Mouse (Mus musculus) limb, embryonic 11.5 days (tissue): ENCODE data around the gene Hibadh. TPM values are rescaled to one million over a fixed set of nuclear protein-coding genes. Genes with fewer than 3 reads are reported as not detected.

Experiments
- ATAC-seq: fragments of 200-750 bp; cut with Nextera tagmentation; 2 replicates; pipeline ENCODE4 v1.8.0; 2017; ENCODE audit warnings: low read depth; ENCODE audit not compliant: insufficient number of reproducible peaks, low FRiP score, low TSS enrichment
- DNase-seq: peaks from one replicate; pipeline ENCODE4 v3.0.0-alpha.2; 2015; ENCODE audit warnings: low spot score
- H3K27ac ChIP-seq: fragments of 300-500 bp; sonication (generic); replicated peaks from 2 replicates; pipeline ENCODE4 v1.5.1; 2014; ENCODE audit warnings: low read depth, mild to moderate bottlenecking, low read length
- H3K27me3 ChIP-seq: fragments of 300-500 bp; sonication (generic); 2 replicates; pipeline ENCODE4 v1.6.1; 2014; ENCODE audit warnings: mild to moderate bottlenecking, low read length, mixed read lengths; ENCODE audit not compliant: control insufficient read depth, insufficient read depth
- H3K36me3 ChIP-seq: fragments of 300-500 bp; sonication (generic); 2 replicates; pipeline ENCODE4 v1.6.1; 2014; ENCODE audit warnings: mild to moderate bottlenecking, low read length, moderate library complexity, mixed read lengths; ENCODE audit not compliant: control insufficient read depth, insufficient read depth
- H3K4me1 ChIP-seq: fragments of 300-500 bp; sonication (generic); 2 replicates; pipeline ENCODE4 v1.6.1; 2014; ENCODE audit warnings: low read length, mixed read lengths; ENCODE audit not compliant: control insufficient read depth, insufficient read depth
- H3K4me2 ChIP-seq: fragments of 300-500 bp; sonication (generic); 2 replicates; pipeline ENCODE4 v1.6.1; 2014; ENCODE audit warnings: low read depth, mild to moderate bottlenecking, moderate library complexity; ENCODE audit not compliant: severe bottlenecking
- H3K4me3 ChIP-seq: fragments of 300-500 bp; sonication (generic); 2 replicates; pipeline ENCODE4 v1.5.1; 2014; ENCODE audit warnings: low read depth, low read length
- H3K9ac ChIP-seq: fragments of 300-500 bp; sonication (generic); 2 replicates; pipeline ENCODE4 v1.6.1; 2014; ENCODE audit warnings: mild to moderate bottlenecking, low read length
- H3K9me3 ChIP-seq: fragments of 300-500 bp; sonication (generic); 2 replicates; pipeline ENCODE4 v1.6.1; 2016; ENCODE audit warnings: low read length; ENCODE audit not compliant: control insufficient read depth
- WGBS: fragments of 180-500 bp; shearing (Covaris S2); extraction: QIAGEN DNeasy Blood & Tissue Kit; methylation state at CpG from one replicate; pipeline ENCODE4 v1.1.7; 2014; 5-methylcytosine and 5-hydroxymethylcytosine counted together
- polyA plus RNA-seq: library from polyadenylated mRNA; unstranded; fragments of >200 nt; fragmentation: Nextera tagmentation; extraction: Ambion mirVana; gene quantifications from 2 replicates; pipeline ENCODE4 v1.2.1, GENCODE M21; 2014

Gene Hibadh
- polyA plus RNA-seq, 1 experiment from 2014 or later, result 55.3 TPM

DNA sequence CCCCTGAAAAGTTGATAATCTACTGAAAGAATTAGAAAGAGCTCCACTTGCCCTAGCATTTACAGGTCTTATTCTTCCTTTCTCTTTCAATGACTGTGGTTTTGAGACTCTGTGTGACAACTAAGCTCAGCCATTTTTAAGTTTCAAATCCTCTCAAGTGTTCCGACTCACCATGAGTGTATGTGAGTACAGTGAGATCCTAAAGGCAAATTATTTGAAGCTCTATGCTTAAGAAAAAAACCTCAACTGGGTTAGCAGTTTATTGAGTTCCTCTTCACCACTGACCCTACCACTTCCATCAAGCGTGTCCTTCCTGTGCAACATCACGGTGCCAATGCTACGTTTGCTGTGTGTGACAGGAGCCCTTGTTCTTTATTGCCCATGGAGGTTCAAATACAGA lies 9.6 kb downstream of the Hibadh start:
- Histone ChIP-seq H3K4me2 (no peak overlapping the region), H3K4me3 (no peak overlapping the region), H3K9me3 (no peaks in the 10 kb centered on the region), H3K4me1 (no peaks in the 10 kb centered on the region), H3K27me3 (no peaks in the 10 kb centered on the region), H3K36me3 (0 out of 2 replicates have a peak, but pooled peaks cover 2% of the 10 kb centered on the region), H3K27ac (no peak overlapping the region), H3K9ac (no peak overlapping the region)
- DNase-seq (no peak), ATAC-seq (no peak)
- WGBS, result 89% methylated on average over 4 of the region's 4 CpGs

DNA sequence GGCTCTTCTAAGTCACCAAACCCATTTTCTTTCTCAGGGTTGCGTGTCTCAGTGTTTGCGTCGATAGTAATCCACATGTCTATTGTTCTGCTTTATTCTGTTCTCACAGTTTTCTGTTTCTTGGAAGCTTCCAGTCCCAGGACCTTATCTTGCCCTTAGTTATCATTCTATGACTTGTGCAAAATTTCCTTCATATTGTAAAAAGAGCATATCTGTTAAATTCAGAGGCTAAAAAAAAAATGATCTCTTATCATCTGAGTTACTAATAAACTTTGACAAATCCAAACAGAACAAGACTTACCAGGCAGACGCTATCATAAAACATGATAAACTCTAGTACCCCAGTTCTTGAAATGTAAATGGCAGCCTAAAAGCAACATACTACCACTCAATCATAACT lies 11.0 kb downstream of the Hibadh start:
- no peak overlapping the region for H3K27ac ChIP-seq
- H3K27me3 ChIP-seq, result no peaks in the 10 kb centered on the region
- no peaks in the 10 kb centered on the region for H3K9me3 ChIP-seq
- no peak for DNase-seq
- WGBS, result 94% methylated on average over 4 of the region's 4 CpGs
- H3K9ac ChIP-seq, result no peak overlapping the region
- ATAC-seq, result no peak
- no peak overlapping the region for H3K4me3 ChIP-seq
- no peak overlapping the region for H3K4me2 ChIP-seq
- H3K4me1 ChIP-seq, result no peaks in the 10 kb centered on the region
- H3K36me3 ChIP-seq, result 0 out of 2 replicates have a peak, but pooled peaks cover 2% of the 10 kb centered on the region

- WGBS, result 91% methylated on average over 4 of the region's 4 CpGs
- DNase-seq, result no peak
These were observed 13.5 kb downstream of the Hibadh start for GRCm38 (mm10) chr6:52626735-52627134.

DNA sequence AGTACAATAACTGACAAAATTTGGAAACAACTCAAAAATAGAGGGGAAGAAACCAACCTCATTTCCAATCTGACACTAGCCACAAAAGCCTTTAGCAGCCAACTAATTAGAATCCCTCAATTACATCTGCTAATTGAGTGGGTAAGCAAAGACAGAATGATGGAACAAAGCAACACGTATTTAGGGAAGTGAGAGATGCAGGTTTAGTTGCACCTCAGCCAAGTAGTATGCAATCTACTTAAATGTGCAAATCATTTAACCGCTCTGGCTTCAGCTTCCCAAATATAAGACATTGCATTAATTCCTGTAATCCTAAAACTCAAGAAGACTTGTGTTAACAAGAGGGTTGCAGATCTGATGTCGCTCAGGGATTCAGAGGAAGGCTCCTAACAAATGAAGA lies 16.4 kb downstream of the Hibadh start:
- DNase-seq, result no peak
- Histone ChIP-seq H3K27me3 (no peaks in the 10 kb centered on the region), H3K9ac (no peak overlapping the region), H3K36me3 (peaks cover 4% of the 10 kb centered on the region; the same call in 1 of the 2 replicates), H3K4me1 (no peaks in the 10 kb centered on the region), H3K27ac (no peak overlapping the region), H3K4me2 (no peak overlapping the region), H3K9me3 (no peaks in the 10 kb centered on the region), H3K4me3 (no peak overlapping the region)
- no peak for ATAC-seq
- WGBS, result 90% methylated on average over 3 of the region's 3 CpGs

More at GRCm38 (mm10) chr6:52626735-52627134, 13.5 kb downstream of the Hibadh start:
- no peak for ATAC-seq
- H3K9ac ChIP-seq, result no peak overlapping the region
- H3K36me3 ChIP-seq, result 0 out of 2 replicates have a peak, but pooled peaks cover 2% of the 10 kb centered on the region
- H3K27ac ChIP-seq, result no peak overlapping the region
- H3K4me1 ChIP-seq, result no peaks in the 10 kb centered on the region
- no peak overlapping the region for H3K4me3 ChIP-seq
- no peak overlapping the region for H3K4me2 ChIP-seq
- H3K27me3 ChIP-seq, result no peaks in the 10 kb centered on the region
- H3K9me3 ChIP-seq, result no peaks in the 10 kb centered on the region

DNA sequence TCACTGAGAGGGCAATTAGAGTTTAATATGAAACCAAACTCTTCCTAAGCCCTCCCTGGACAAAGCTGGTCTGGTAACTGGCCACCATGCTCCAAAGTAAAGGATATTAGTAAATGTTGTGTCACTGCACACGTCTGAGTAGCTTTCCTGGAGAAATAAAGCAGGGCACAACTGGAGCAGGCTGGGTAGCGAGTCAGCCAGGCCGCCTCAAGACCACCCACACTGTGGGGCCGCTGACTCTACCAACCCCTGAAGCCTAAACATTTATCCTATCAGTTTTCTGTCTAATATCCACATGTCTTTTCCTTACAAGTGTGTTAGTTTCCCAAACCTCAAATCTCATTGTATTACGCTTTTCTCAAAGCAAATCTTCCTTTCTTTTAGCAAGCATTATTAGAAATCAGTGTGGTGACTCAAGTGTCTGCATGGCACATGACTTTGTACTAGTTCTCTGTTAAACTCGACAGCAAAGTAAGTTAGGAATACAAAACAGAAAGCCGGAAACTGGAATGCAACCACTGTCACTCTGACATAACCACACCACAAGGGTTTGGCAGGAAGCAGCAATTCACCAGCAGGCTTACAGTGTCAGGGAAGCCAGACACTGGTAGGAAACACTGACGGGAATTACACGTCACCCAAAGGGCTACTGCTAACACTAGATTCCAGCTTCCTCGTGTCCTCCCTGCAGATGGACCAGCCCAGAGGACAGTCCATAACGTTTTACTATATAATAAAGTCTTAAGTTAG lies 18.3 kb downstream of the Hibadh start:
- Histone ChIP-seq H3K4me2 (no peak overlapping the region), H3K27ac (no peak overlapping the region), H3K9ac (no peak overlapping the region), H3K4me1 (no peaks in the 10 kb centered on the region), H3K36me3 (peaks cover 4% of the 10 kb centered on the region; the same call in 1 of the 2 replicates), H3K9me3 (no peaks in the 10 kb centered on the region), H3K4me3 (no peak overlapping the region), H3K27me3 (no peaks in the 10 kb centered on the region)
- 67% methylated on average over 11 of the region's 11 CpGs for WGBS
- ATAC-seq, result no peak
- no peak for DNase-seq

- Histone ChIP-seq H3K27me3 (no peaks in the 10 kb centered on the region), H3K36me3 (peaks cover 4% of the 10 kb centered on the region; the same call in 1 of the 2 replicates), H3K4me1 (no peaks in the 10 kb centered on the region), H3K9ac (no peak overlapping the region), H3K4me3 (no peak overlapping the region), H3K4me2 (no peak overlapping the region), H3K9me3 (no peaks in the 10 kb centered on the region), H3K27ac (no peak overlapping the region)
- DNase-seq (no peak), ATAC-seq (no peak)
- WGBS, result 89% methylated on average over 2 of the region's 2 CpGs
These were observed 20.1 kb downstream of the Hibadh start for GRCm38 (mm10) chr6:52620090-52620489.

DNA sequence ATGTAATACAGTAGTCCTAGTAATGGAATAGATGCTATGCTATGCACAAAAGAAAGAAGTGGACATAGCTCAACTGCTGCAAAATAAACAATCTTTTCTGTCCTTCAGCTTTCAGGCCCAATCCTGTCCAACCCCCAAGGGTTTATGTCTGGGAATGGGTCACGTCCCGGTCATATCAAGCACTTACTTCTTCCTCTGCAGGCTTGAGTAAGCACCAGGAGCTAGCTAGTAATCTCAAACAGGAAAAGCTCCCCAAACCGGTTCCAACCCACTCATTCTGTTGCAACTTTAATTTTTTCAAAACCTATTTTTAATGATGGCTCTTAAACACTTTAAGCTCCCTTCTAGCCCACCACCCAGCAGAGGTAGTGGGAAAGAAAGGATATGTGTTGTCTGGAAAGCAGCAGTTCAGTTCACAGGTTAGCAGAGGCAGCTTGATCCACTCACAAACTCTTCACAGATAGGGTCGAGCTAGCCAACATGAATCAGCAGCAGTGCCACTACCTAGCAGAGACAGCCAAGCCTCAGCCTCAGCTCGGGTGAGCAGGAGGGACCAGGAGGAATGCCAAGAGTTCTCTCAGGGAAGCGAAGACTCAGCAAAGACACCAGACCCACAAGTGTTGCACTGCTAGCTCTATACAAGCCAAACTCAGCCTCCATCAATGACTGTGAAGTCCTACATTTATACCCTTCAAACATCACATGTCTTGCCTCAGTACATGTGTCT lies 30.4 kb downstream of the Hibadh start:
- no peaks in the 10 kb centered on the region for H3K4me1 ChIP-seq
- H3K9ac ChIP-seq, result no peak overlapping the region
- H3K4me3 ChIP-seq, result no peak overlapping the region
- H3K27ac ChIP-seq, result no peak overlapping the region
- no peaks in the 10 kb centered on the region for H3K9me3 ChIP-seq
- ATAC-seq, result no peak
- 84% methylated on average over 6 of the region's 6 CpGs for WGBS
- no peak for DNase-seq
- H3K36me3 ChIP-seq, result no peaks in the 10 kb centered on the region
- H3K4me2 ChIP-seq, result no peak overlapping the region
- no peaks in the 10 kb centered on the region for H3K27me3 ChIP-seq

DNA sequence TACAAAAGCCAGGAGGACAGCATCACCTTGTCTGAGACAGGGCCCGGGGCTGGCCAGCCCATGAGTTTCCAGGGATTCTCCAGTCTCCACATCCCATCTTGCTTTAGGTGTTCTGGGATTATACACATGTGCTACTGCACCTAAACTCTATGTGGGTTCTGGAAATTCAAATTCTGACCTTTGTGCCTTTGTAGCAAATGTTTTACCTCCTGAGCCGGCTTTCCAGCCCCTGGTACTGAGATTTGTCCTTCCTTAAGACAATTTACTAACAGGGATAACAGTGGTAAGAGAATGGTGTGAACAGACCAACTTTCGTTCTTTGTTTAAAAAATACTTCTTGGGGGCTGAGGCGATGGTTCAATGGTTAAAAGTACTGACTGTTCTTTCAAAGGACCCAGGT lies 32.1 kb downstream of the Hibadh start:
- Histone ChIP-seq H3K36me3 (no peaks in the 10 kb centered on the region), H3K27me3 (no peaks in the 10 kb centered on the region), H3K4me2 (no peak overlapping the region), H3K4me3 (no peak overlapping the region), H3K9ac (no peak overlapping the region), H3K27ac (no peak overlapping the region), H3K9me3 (no peaks in the 10 kb centered on the region), H3K4me1 (no peaks in the 10 kb centered on the region)
- ATAC-seq (no peak), DNase-seq (no peak)
- whole genome bisulfite sequencing, result 88% methylated on average over 4 of the region's 4 CpGs
